Mouse (Mus musculus) hindbrain, embryonic 12.5 days (tissue): ENCODE measurements at regions not wholly inside any gene's neighbourhood (a gene's known extent, or its start where the extent isn't known, plus 50 kb on each side); places are given as distances from the start of the nearest gene placed in this dataset.

Experiments
- ATAC-seq: fragments of 200-750 bp; cut with Nextera tagmentation; 2 replicates; pipeline ENCODE4 v1.8.0; 2017; ENCODE audit warnings: moderate TSS enrichment; ENCODE audit not compliant: low FRiP score
- H3K27ac ChIP-seq: fragments of 300-500 bp; sonication (generic); 2 replicates; pipeline ENCODE4 v1.5.1; 2016; ENCODE audit warnings: mild to moderate bottlenecking
- H3K27me3 ChIP-seq: fragments of 300-500 bp; sonication (generic); 2 replicates; pipeline ENCODE4 v1.6.1; 2016; ENCODE audit warnings: mild to moderate bottlenecking
- H3K36me3 ChIP-seq: fragments of 300-500 bp; sonication (generic); 2 replicates; pipeline ENCODE4 v1.6.1; 2016; ENCODE audit warnings: mild to moderate bottlenecking
- H3K4me1 ChIP-seq: fragments of 300-500 bp; sonication (generic); 2 replicates; pipeline ENCODE4 v1.6.1; 2016
- H3K4me2 ChIP-seq: fragments of 300-500 bp; sonication (generic); replicated peaks from 2 replicates; pipeline ENCODE4 v1.6.1; 2016; ENCODE audit warnings: mild to moderate bottlenecking
- H3K4me3 ChIP-seq: fragments of 300-500 bp; sonication (generic); 2 replicates; pipeline ENCODE4 v1.5.1; 2016; ENCODE audit warnings: mild to moderate bottlenecking
- H3K9ac ChIP-seq: fragments of 300-500 bp; sonication (generic); 2 replicates; pipeline ENCODE4 v1.6.1; 2016; ENCODE audit warnings: mild to moderate bottlenecking, moderate library complexity
- H3K9me3 ChIP-seq: fragments of 300-500 bp; sonication (generic); replicated peaks from 2 replicates; pipeline ENCODE4 v1.6.1; 2016; ENCODE audit warnings: mild to moderate bottlenecking
- WGBS: fragments of 180-500 bp; shearing (Covaris S2); methylation state at CpG from one replicate; pipeline ENCODE4 v1.1.7; 2016; 5-methylcytosine and 5-hydroxymethylcytosine counted together

- WGBS = 54% methylated on average over 10 of the region's 10 CpGs
- Histone ChIP-seq H3K4me2 (no peak overlapping the region), H3K4me3 (no peak overlapping the region), H3K27ac (no peak overlapping the region), H3K27me3 (no peaks in the 10 kb centered on the region), H3K36me3 (no peaks in the 10 kb centered on the region), H3K9ac (no peak overlapping the region), H3K4me1 (peaks cover 11% of the 10 kb centered on the region), H3K9me3 (no peaks in the 10 kb centered on the region)
- 0 out of 2 replicates have a peak, but pooled peaks have one; percentile 8 for ATAC-seq
Observed at GRCm38 (mm10) chr4:12781969-12782904, 610.4 kb upstream of the Fam92a start.

- Histone ChIP-seq H3K4me1 (peaks cover 11% of the 10 kb centered on the region), H3K27ac (no peak overlapping the region), H3K9me3 (no peaks in the 10 kb centered on the region), H3K27me3 (no peaks in the 10 kb centered on the region), H3K9ac (no peak overlapping the region), H3K4me2 (no peak overlapping the region), H3K36me3 (no peaks in the 10 kb centered on the region), H3K4me3 (no peak overlapping the region)
- 93% methylated on average over 2 of the region's 2 CpGs for WGBS
- no peak for ATAC-seq
Observed at GRCm38 (mm10) chr4:12780254-12780653, 608.4 kb upstream of the Fam92a start.

- H3K9ac ChIP-seq = no peak overlapping the region
- no peaks in the 10 kb centered on the region for H3K27me3 ChIP-seq
- WGBS = 73% methylated on average over 1 of the region's 1 CpGs
- peaks cover 14% of the 10 kb centered on the region for H3K4me1 ChIP-seq
- H3K9me3 ChIP-seq = no peaks in the 10 kb centered on the region
- ATAC-seq = no peak
- H3K36me3 ChIP-seq = no peaks in the 10 kb centered on the region
- H3K4me2 ChIP-seq = no peak overlapping the region
- H3K4me3 ChIP-seq = no peak overlapping the region
- H3K27ac ChIP-seq = no peak overlapping the region
Observed at GRCm38 (mm10) chr4:12779211-12779610, 607.4 kb upstream of the Fam92a start.

GRCm38 (mm10) chr4:12778163-12778562 is 606.3 kb upstream of the Fam92a start:
- Histone ChIP-seq H3K4me1 (peaks cover 18% of the 10 kb centered on the region), H3K9ac (no peak overlapping the region), H3K9me3 (no peaks in the 10 kb centered on the region), H3K4me3 (no peak overlapping the region), H3K27me3 (no peaks in the 10 kb centered on the region), H3K4me2 (no peak overlapping the region), H3K27ac (no peak overlapping the region), H3K36me3 (no peaks in the 10 kb centered on the region)
- ATAC-seq = no peak
- 86% methylated on average over 2 of the region's 2 CpGs for WGBS

- no peaks in the 10 kb centered on the region for H3K27me3 ChIP-seq
- no peaks in the 10 kb centered on the region for H3K9me3 ChIP-seq
- H3K4me2 ChIP-seq = no peak overlapping the region
- H3K4me3 ChIP-seq = no peak overlapping the region
- H3K27ac ChIP-seq = 0 out of 2 replicates have a peak overlapping the region, but pooled peaks have one; percentile 48
- no peak overlapping the region for H3K9ac ChIP-seq
- 80% methylated on average over 2 of the region's 2 CpGs for WGBS
- ATAC-seq = no peak
- H3K4me1 ChIP-seq = peaks cover 14% of the 10 kb centered on the region
- no peaks in the 10 kb centered on the region for H3K36me3 ChIP-seq
Observed at GRCm38 (mm10) chr4:12776217-12776578, 604.4 kb upstream of the Fam92a start.

- WGBS = 53% methylated on average over 3 of the region's 3 CpGs
- Histone ChIP-seq H3K27me3 (no peaks in the 10 kb centered on the region), H3K9me3 (no peaks in the 10 kb centered on the region), H3K36me3 (no peaks in the 10 kb centered on the region), H3K4me2 (no peak overlapping the region), H3K4me1 (peaks cover 14% of the 10 kb centered on the region), H3K4me3 (no peak overlapping the region), H3K27ac (no peak overlapping the region), H3K9ac (no peak overlapping the region)
- ATAC-seq = no peak
Observed at GRCm38 (mm10) chr4:12775524-12776216, 603.9 kb upstream of the Fam92a start.

GRCm38 (mm10) chr4:12775090-12775489 is 603.3 kb upstream of the Fam92a start:
- no peak overlapping the region for H3K4me3 ChIP-seq
- H3K9ac ChIP-seq = no peak overlapping the region
- H3K9me3 ChIP-seq = no peaks in the 10 kb centered on the region
- H3K36me3 ChIP-seq = no peaks in the 10 kb centered on the region
- H3K27me3 ChIP-seq = no peaks in the 10 kb centered on the region
- peak; percentile 84 for ATAC-seq
- peak overlapping the region; percentile 64 for H3K27ac ChIP-seq
- H3K4me2 ChIP-seq = no peak overlapping the region
- H3K4me1 ChIP-seq = peaks cover 14% of the 10 kb centered on the region
- WGBS = 29% methylated on average over 4 of the region's 4 CpGs

GRCm38 (mm10) chr4:12774671-12775070 is 602.9 kb upstream of the Fam92a start:
- no peaks in the 10 kb centered on the region for H3K36me3 ChIP-seq
- H3K4me3 ChIP-seq = no peak overlapping the region
- H3K9me3 ChIP-seq = no peaks in the 10 kb centered on the region
- peak; percentile 68 for ATAC-seq
- no peak overlapping the region for H3K9ac ChIP-seq
- 46% methylated on average over 5 of the region's 5 CpGs for WGBS
- H3K27ac ChIP-seq = peak overlapping the region; percentile 64
- H3K27me3 ChIP-seq = no peaks in the 10 kb centered on the region
- no peak overlapping the region for H3K4me2 ChIP-seq
- H3K4me1 ChIP-seq = peaks cover 14% of the 10 kb centered on the region

GRCm38 (mm10) chr4:12773201-12773600 is 601.4 kb upstream of the Fam92a start:
- Histone ChIP-seq H3K36me3 (no peaks in the 10 kb centered on the region), H3K9me3 (no peaks in the 10 kb centered on the region), H3K27ac (no peak overlapping the region; the same call in 1 of the 2 replicates), H3K9ac (no peak overlapping the region), H3K27me3 (no peaks in the 10 kb centered on the region), H3K4me1 (peaks cover 14% of the 10 kb centered on the region), H3K4me3 (no peak overlapping the region), H3K4me2 (no peak overlapping the region)
- WGBS = 61% methylated on average over 7 of the region's 7 CpGs
- no peak for ATAC-seq

GRCm38 (mm10) chr4:12770131-12770780 is 598.4 kb upstream of the Fam92a start:
- peak; percentile 78 for ATAC-seq
- Histone ChIP-seq H3K9me3 (no peaks in the 10 kb centered on the region), H3K4me2 (no peak overlapping the region), H3K4me3 (no peak overlapping the region), H3K27me3 (no peaks in the 10 kb centered on the region), H3K27ac (no peak overlapping the region), H3K9ac (no peak overlapping the region), H3K36me3 (no peaks in the 10 kb centered on the region), H3K4me1 (peaks cover 14% of the 10 kb centered on the region)
- WGBS = 47% methylated on average over 5 of the region's 5 CpGs

GRCm38 (mm10) chr4:12769092-12769491 is 597.3 kb upstream of the Fam92a start:
- Histone ChIP-seq H3K4me1 (peaks cover 6% of the 10 kb centered on the region; the same call in 1 of the 2 replicates), H3K36me3 (no peaks in the 10 kb centered on the region), H3K9me3 (no peaks in the 10 kb centered on the region), H3K9ac (no peak overlapping the region), H3K27ac (no peak overlapping the region), H3K27me3 (no peaks in the 10 kb centered on the region), H3K4me3 (no peak overlapping the region), H3K4me2 (no peak overlapping the region)
- ATAC-seq = no peak

- no peak overlapping the region for H3K9ac ChIP-seq
- WGBS = 84% methylated on average over 1 of the region's 1 CpGs
- H3K27ac ChIP-seq = no peak overlapping the region
Observed at GRCm38 (mm10) chr4:12766763-12767162, 594.9 kb upstream of the Fam92a start.

More at GRCm38 (mm10) chr4:12766763-12767162, 594.9 kb upstream of the Fam92a start:
- H3K4me3 ChIP-seq = no peak overlapping the region
- H3K9me3 ChIP-seq = no peaks in the 10 kb centered on the region
- no peak for ATAC-seq
- no peaks in the 10 kb centered on the region for H3K27me3 ChIP-seq
- no peak overlapping the region for H3K4me2 ChIP-seq
- no peaks in the 10 kb centered on the region for H3K36me3 ChIP-seq
- no peaks in the 10 kb centered on the region for H3K4me1 ChIP-seq
